Mouse (Mus musculus) liver, embryonic 14.5 days (tissue): ENCODE measurements around the gene Fut9. TPM values are rescaled to one million over a fixed set of nuclear protein-coding genes. Genes with fewer than 3 reads are reported as not detected.

ENCODE experiments used
- ATAC-seq: fragments of 200-750 bp; cut with Nextera tagmentation; 2 replicates; pipeline ENCODE4 v1.8.0; 2017; ENCODE audit warnings: moderate number of reproducible peaks, mild to moderate bottlenecking, moderate library complexity; ENCODE audit not compliant: insufficient read depth
- DNase-seq, 3 experiments: peaks; one replicate each; pipeline ENCODE4 v3.0.0-alpha.2; 2012 to 2013; ENCODE audit warnings: low read depth in 3 of 3, low spot score in 3 of 3
- H3K27ac ChIP-seq: fragments of 300-500 bp; sonication (generic); 2 replicates; pipeline ENCODE4 v1.5.1; 2014; ENCODE audit warnings: moderate library complexity, mild to moderate bottlenecking, control low read depth, inconsistent platforms
- H3K27me3 ChIP-seq: fragments of 300-500 bp; sonication (generic); 2 replicates; pipeline ENCODE4 v1.6.1; 2014; ENCODE audit warnings: mild to moderate bottlenecking, low read length, moderate library complexity; ENCODE audit not compliant: control insufficient read depth, insufficient read depth
- H3K36me3 ChIP-seq: fragments of 300-500 bp; sonication (generic); replicated peaks from 2 replicates; pipeline ENCODE4 v1.6.1; 2014; ENCODE audit warnings: low read depth; ENCODE audit not compliant: control insufficient read depth, insufficient read depth
- H3K4me1 ChIP-seq, 2 experiments: fragments of 200-500 bp in 1 of 2; fragments of 300-500 bp in 1 of 2; sonication (generic) in 1 of 2; replicated peaks; 2 replicates each; pipeline ENCODE4 v1.6.1; 2012 to 2014; ENCODE audit warnings: antibody characterized with exemption in 1 of 2, inconsistent platforms in 1 of 2, low read length in 1 of 2; ENCODE audit not compliant: control insufficient read depth in 2 of 2, insufficient read depth in 2 of 2
- H3K4me2 ChIP-seq: fragments of 300-500 bp; sonication (generic); 2 replicates; pipeline ENCODE4 v1.6.1; 2014; ENCODE audit warnings: low read depth, mild to moderate bottlenecking, control low read depth, moderate library complexity
- H3K4me3 ChIP-seq, 2 experiments: fragments of 200-500 bp in 1 of 2; fragments of 300-500 bp in 1 of 2; sonication (generic) in 1 of 2; 2 replicates each; pipeline ENCODE4 v1.5.1; 2012 to 2014; ENCODE audit warnings: low read depth in 2 of 2, low read length in 2 of 2, mild to moderate bottlenecking in 2 of 2, control low read depth in 1 of 2, inconsistent platforms in 1 of 2, moderate library complexity in 1 of 2; ENCODE audit not compliant: insufficient read depth in 1 of 2
- H3K9ac ChIP-seq: fragments of 300-500 bp; sonication (generic); replicated peaks from 2 replicates; pipeline ENCODE4 v1.6.1; 2014; ENCODE audit warnings: mild to moderate bottlenecking, control low read depth, moderate library complexity
- H3K9me3 ChIP-seq: fragments of 300-500 bp; sonication (generic); 2 replicates; pipeline ENCODE4 v1.6.1; 2016; ENCODE audit warnings: low read length, mixed read lengths; ENCODE audit not compliant: control insufficient read depth
- CTCF ChIP-seq: IDR thresholded peaks from 2 replicates; pipeline ENCODE4 v1.5.1; 2016; ENCODE audit warnings: antibody characterized with exemption, low read depth, control low read depth
- EP300 ChIP-seq: IDR thresholded peaks from 2 replicates; pipeline ENCODE4 v1.6.1; 2016; ENCODE audit warnings: antibody characterized with exemption, low read depth
- WGBS: fragments of 180-500 bp; shearing (Covaris S2); extraction: QIAGEN DNeasy Blood & Tissue Kit; methylation state at CpG from one replicate; pipeline ENCODE4 v1.1.7; 2014; ENCODE audit not compliant: insufficient replicate concordance; 5-methylcytosine and 5-hydroxymethylcytosine counted together
- polyA plus RNA-seq, 2 experiments: library from polyadenylated mRNA; depleted of rRNA in 1 of 2; stranded (reverse) in 1 of 2; unstranded in 1 of 2; fragments of >200 nt; fragmentation: Nextera tagmentation in 1 of 2; extraction: Ambion mirVana in 1 of 2; gene quantifications; 2 replicates each; pipeline versions ENCODE4 v1.2.1 to v1.2.3; 2012 to 2014

The Fut9 gene
- polyA plus RNA-seq, 2 experiments = not detected

DNA sequence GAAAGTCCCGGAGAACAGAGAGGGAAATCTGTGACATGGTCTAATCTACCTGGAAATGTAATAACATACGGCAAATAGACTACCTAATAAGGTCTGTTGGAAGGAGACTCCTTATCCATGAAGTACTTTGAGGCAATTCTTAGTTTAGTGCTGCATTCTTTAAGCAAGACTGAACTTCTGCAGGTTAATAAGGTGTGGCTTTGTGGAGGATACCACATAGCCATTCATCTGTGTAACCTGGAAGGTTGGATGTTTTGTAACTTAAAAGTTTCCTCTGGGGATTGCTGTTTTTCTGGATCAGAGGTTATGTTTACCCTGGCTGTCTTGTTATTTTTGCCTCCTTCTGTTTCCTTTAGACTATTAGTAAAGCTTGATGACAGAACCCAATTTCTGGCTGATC lies 166.8 kb downstream of the Fut9 start:
- TF ChIP-seq EP300 = no peak
- no peak for TF ChIP-seq CTCF
- no peak overlapping the region for H3K9ac ChIP-seq
- H3K4me1 ChIP-seq = no peaks in the 10 kb centered on the region
- DNase-seq (no peak), ATAC-seq (no peak)
- no peaks in the 10 kb centered on the region for H3K36me3 ChIP-seq
- H3K27me3 ChIP-seq = no peaks in the 10 kb centered on the region
- 57% methylated on average over 2 of the region's 2 CpGs for WGBS
- no peaks in the 10 kb centered on the region for H3K9me3 ChIP-seq
- H3K27ac ChIP-seq = no peak overlapping the region
- H3K4me2 ChIP-seq = no peak overlapping the region
- no peak overlapping the region for H3K4me3 ChIP-seq

- ATAC-seq = no peak
Measured at GRCm38 (mm10) chr4:25628113-25628512, 171.9 kb downstream of the Fut9 start.

GRCm38 (mm10) chr4:25627467-25627866 lies 172.6 kb downstream of the Fut9 start:
- Histone ChIP-seq H3K9me3 (no peaks in the 10 kb centered on the region), H3K4me3 (no peak overlapping the region), H3K27ac (no peak overlapping the region), H3K27me3 (no peaks in the 10 kb centered on the region), H3K9ac (no peak overlapping the region), H3K36me3 (no peaks in the 10 kb centered on the region), H3K4me2 (no peak overlapping the region), H3K4me1 (no peaks in the 10 kb centered on the region)
- TF ChIP-seq EP300 (no peak), CTCF (no peak)
- ATAC-seq (no peak), DNase-seq (no peak)
- 88% methylated on average over 9 of the region's 9 CpGs for WGBS

More at GRCm38 (mm10) chr4:25628113-25628512, 171.9 kb downstream of the Fut9 start:
- no peak overlapping the region for H3K27ac ChIP-seq
- H3K9me3 ChIP-seq = no peaks in the 10 kb centered on the region
- H3K4me2 ChIP-seq = no peak overlapping the region
- no peaks in the 10 kb centered on the region for H3K36me3 ChIP-seq
- WGBS = 59% methylated on average over 5 of the region's 5 CpGs
- no peaks in the 10 kb centered on the region for H3K27me3 ChIP-seq
- H3K4me3 ChIP-seq = no peak overlapping the region
- no peak for DNase-seq
- TF ChIP-seq EP300 = no peak
- no peak for TF ChIP-seq CTCF
- no peak overlapping the region for H3K9ac ChIP-seq
- no peaks in the 10 kb centered on the region for H3K4me1 ChIP-seq

- no peak for ATAC-seq
Measured at GRCm38 (mm10) chr4:25627039-25627438, 173.0 kb downstream of the Fut9 start.

GRCm38 (mm10) chr4:25623176-25623575 lies 176.9 kb downstream of the Fut9 start:
- WGBS = 56% methylated on average over 2 of the region's 2 CpGs

More at GRCm38 (mm10) chr4:25627039-25627438, 173.0 kb downstream of the Fut9 start:
- Histone ChIP-seq H3K36me3 (no peaks in the 10 kb centered on the region), H3K4me2 (no peak overlapping the region), H3K4me1 (no peaks in the 10 kb centered on the region), H3K27ac (no peak overlapping the region), H3K9me3 (no peaks in the 10 kb centered on the region), H3K27me3 (no peaks in the 10 kb centered on the region), H3K4me3 (no peak overlapping the region), H3K9ac (no peak overlapping the region)
- 32% methylated on average over 1 of the region's 1 CpGs for WGBS
- TF ChIP-seq EP300 = no peak
- no peak for TF ChIP-seq CTCF
- no peak for DNase-seq

More at GRCm38 (mm10) chr4:25623176-25623575, 176.9 kb downstream of the Fut9 start:
- H3K4me1 ChIP-seq = no peaks in the 10 kb centered on the region
- TF ChIP-seq EP300 = no peak
- TF ChIP-seq CTCF = no peak
- ATAC-seq = no peak
- no peak for DNase-seq
- H3K9ac ChIP-seq = no peak overlapping the region
- no peak overlapping the region for H3K27ac ChIP-seq
- H3K9me3 ChIP-seq = no peaks in the 10 kb centered on the region
- no peaks in the 10 kb centered on the region for H3K27me3 ChIP-seq
- no peak overlapping the region for H3K4me3 ChIP-seq
- H3K36me3 ChIP-seq = no peaks in the 10 kb centered on the region
- H3K4me2 ChIP-seq = no peak overlapping the region
